Mouse (Mus musculus): Measurements from ENCODE around the gene Wdr64. TPM values are rescaled to one million over a fixed set of nuclear protein-coding genes. Genes with fewer than 3 reads are reported as not detected.

The Wdr64 gene
- total RNA-seq, 2 experiments from 2014 or later = not detected

- DNase-seq (ENCODE audit: low spot score in 2 of 2) = no peak
Observed at GRCm38 (mm10) chr1:175716832-175717231, 18.4 kb downstream of the Wdr64 start.

DNA sequence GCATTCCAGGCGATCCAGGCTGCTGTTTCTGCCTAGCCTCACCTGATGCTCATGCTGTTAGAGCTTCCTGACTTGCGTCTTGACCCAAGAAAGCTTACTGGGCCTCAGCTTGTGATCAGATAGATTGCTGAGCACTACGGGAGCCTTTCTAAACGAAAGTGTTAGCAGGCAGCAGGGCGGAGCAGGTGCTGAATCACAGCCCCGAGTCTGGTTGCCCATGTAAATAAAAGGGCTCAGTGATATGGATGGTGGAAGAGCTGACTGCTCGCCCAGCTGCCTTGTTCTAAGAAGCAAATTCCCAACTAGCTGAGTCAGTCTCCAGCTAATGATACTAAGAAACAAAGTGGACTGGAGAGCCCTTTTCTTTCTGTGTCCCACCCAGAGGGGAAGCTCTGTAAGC is 27.4 kb downstream of the Wdr64 start:
- no peak for DNase-seq (ENCODE audit: low spot score in 2 of 2)

DNA sequence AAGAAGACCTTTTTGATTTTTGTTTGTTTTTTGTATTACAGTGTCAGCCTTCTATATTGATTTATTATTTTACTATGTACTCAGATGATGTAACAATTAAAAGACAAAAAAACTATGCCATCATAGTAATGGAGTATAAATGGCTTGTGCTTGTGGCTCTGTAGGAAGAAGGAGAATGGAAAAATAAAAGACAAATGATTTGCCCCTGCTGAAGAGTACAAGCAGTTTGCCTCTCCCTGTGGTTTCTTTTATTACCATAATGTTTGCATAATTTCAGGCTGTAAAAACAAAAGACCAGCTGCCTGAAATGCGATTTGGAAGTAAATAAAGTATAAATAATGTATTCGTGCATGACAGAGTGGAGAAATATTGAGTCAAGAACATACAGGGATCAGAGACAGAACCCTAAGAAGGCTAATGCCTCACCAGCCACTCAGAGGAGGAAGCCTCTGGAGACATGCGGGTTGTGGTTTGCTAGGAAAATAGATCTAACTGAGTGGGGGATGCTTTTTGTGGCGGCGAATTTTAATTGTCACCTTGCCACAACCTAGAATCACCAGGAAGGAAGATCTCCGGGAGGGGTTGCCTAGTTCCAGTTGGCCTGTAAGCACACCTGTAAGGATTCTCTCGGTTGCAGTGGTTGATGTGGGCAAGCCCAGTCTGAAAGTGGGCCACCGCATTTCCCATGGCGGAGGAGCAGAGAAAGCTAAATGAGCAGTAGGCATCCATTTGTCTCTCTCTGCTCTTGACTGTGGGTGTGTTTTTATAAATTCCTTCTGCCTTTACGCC is 56.4 kb downstream of the Wdr64 start:
- DNase-seq (ENCODE audit: low spot score in 2 of 2) = no peak

GRCm38 (mm10) chr1:175794668-175795067 is 96.3 kb downstream of the Wdr64 start:
- DNase-seq (ENCODE audit: low spot score in 2 of 2) = no peak

DNA sequence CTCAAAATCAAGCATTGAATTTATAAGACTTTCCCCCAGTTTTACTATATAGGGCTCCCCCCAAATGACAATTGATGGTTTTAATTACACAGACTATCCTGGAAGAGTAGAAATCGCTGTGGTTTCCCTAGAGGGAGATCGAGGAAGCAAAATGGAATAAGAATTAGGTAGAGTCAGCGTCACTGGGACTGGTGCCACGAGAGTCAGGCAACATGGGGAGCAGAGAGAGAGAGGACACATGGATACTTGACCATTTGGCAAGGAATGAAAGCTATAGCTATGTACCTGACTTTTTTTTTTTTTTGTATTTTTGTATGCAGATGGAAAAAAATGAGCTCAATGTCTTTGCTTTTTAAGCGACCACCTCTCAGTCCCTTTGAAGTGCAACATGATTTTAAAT is 110.0 kb downstream of the Wdr64 start:
- DNase-seq (ENCODE audit: low spot score in 2 of 2) = no peak

- no peak for DNase-seq (ENCODE audit: low spot score in 2 of 2)
Observed at GRCm38 (mm10) chr1:175811625-175812024, 113.2 kb downstream of the Wdr64 start.

GRCm38 (mm10) chr1:175823815-175824438 is 125.5 kb downstream of the Wdr64 start:
- DNase-seq (ENCODE audit: low spot score in 2 of 2) = no peak

DNA sequence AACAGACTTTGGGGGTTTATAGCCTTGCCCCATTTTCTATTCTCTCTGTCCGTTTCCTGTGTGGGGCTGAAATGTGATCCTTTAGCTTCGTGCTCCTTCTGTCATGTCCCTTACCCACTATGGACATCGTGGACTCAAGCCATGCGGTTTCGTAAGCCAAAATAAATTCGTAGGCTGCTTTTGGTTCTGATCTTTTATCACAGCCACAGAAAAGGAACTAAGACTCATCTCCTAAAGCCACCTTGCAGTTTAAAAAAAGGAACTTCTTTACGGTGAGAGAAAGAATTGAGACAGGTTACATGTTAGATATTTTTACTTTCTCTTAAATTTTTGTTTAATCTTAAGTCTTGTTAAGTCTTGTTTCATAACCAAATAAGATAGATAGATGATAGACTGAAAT is 130.1 kb downstream of the Wdr64 start:
- DNase-seq (ENCODE audit: low spot score in 2 of 2) = no peak

DNA sequence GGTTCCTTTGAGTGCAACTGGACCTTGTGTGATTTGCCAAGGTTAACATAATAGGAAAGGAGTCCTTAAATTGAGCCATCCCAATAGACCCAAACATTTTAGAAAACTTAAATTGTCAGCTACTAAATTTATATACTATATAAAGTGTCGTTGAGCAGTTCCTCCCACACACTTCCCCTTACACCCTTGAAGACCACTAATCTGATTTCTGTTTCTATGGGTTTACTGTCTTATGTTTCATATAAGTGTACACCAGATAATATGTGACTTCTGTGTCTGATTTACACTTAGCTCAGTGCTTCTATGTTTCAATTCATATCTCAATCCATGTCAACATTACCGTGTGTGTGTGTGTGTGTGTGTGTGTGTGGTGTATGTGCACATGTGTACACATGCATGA is 130.8 kb downstream of the Wdr64 start:
- no peak for DNase-seq (ENCODE audit: low spot score in 2 of 2)

DNA sequence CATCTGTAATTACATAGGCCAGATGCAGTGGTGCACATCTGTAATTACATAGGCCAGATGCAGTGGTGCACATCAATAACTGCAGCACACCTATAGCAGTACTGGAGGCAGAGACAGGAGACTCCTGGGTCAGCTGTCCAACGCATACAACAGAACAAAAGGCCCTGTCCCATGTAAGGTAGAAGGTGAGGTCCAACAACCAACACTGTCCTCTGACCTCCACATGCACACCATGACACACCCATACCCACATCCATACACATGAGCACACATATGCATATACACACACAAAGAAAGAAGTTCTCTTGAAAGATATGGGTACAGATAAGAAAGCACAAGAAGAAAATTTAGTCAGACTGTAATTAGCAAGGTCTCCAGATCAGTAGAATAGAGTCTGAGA is 157.1 kb downstream of the Wdr64 start:
- DNase-seq (ENCODE audit: low spot score in 2 of 2) = no peak

Other genes with a start within 250 kb of the Wdr64 start
- 100 to 1,000 TPM; 105 to 116 TPM for gene Rgs7, start 206.1 kb upstream of the Wdr64 start, total RNA-seq (2021)
- under 1 TPM in 1 of 2 experiments, not detected in 1; 0.23 TPM for gene Kmo, start 78.2 kb upstream of the Wdr64 start, total RNA-seq (2021)
- 10 to 100 TPM; 83.8 to 88.1 TPM for gene Fh1, start 73.0 kb upstream of the Wdr64 start, total RNA-seq (2021)
- 1 to 10 TPM; 5.3 to 5.6 TPM for gene Opn3, start 5.8 kb upstream of the Wdr64 start, total RNA-seq (2021)
- gene Chml, start 5.7 kb upstream of the Wdr64 start, total RNA-seq (2021) = 10 to 100 TPM; 10.8 to 11.4 TPM
- 1 to 10 TPM in 1 of 2 experiments, under 1 TPM in 1; 0.42 to 1.0 TPM for gene Exo1, start 182.0 kb downstream of the Wdr64 start, total RNA-seq (2021)
- not detected for gene Gm38100, start 221.7 kb downstream of the Wdr64 start, total RNA-seq (2021)

All from left cerebral cortex, adult 18-20 months (tissue).